8 mouse cellular contexts compared by ENCODE assay signal in the genomic region with DNA sequence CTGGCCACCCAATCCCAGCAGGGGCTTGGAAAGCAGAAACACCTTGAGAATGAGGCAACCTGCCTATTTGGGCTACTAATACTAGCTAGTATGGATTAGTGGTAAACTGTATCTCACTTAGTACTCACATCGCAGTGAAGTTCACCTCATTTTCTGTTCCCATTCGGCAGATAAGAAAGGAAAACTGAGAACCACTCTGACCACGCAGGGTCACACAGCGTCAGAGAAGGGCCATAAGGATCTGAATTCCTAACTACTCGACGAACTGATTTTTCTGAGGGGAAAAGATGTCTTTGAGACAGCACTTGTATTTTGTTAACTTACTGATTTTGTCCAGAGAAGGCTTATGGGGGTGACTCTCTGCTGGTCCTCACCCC. TPM values are rescaled to one million over a fixed set of nuclear protein-coding genes. Genes with fewer than 3 reads are reported as not detected.
DNase-seq lines count a peak whose midpoint lies in the region; ATAC-seq and TF ChIP-seq lines count a peak whose summit lies in the region.

No protein-coding gene starts in this region.

- H3K27ac ChIP-seq in heart, embryonic 16.5 days (ENCODE audit: low read length) = peak overlapping the region; percentile 100
- peak overlapping the region; percentile 87 for H3K27ac ChIP-seq in MEL (ENCODE audit: control insufficient read depth, low read depth, low read length)
- peak overlapping the region; percentile 100 for H3K27ac ChIP-seq in hindbrain, embryonic 13.5 days
- peak overlapping the region; percentile 100 for H3K27ac ChIP-seq in midbrain, embryonic 13.5 days

- TF ChIP-seq RAD21 in MEL (IDR thresholded peaks at IDR 0.05; ENCODE audit: low read depth, low read length) = no peak; the same call in 1 of the 2 replicates

- no peak for TF ChIP-seq EP300 in MEL (IDR thresholded peaks at IDR 0.05; ENCODE audit: low read depth in 1 of 2, low read length in 2 of 2)

- H3K4me2 ChIP-seq in heart, embryonic 16.5 days (ENCODE audit: low read depth, low read length) = peak overlapping the region; percentile 92
- H3K4me2 ChIP-seq in hindbrain, embryonic 13.5 days = peak overlapping the region; percentile 91
- H3K4me2 ChIP-seq in midbrain, embryonic 13.5 days (replicated peaks) = peak overlapping the region; percentile 90

- no peak for TF ChIP-seq POLR2A in MEL (IDR thresholded peaks at IDR 0.05; ENCODE audit: control insufficient read depth in 1 of 2, insufficient read depth in 1 of 2, low read depth in 1 of 2, low read length in 2 of 2, poor library complexity in 1 of 2)

- H3K79me2 ChIP-seq in MEL (ENCODE audit: control insufficient read depth, insufficient read depth, low read length, poor library complexity) = peaks cover 16% of the 10 kb centered on the region

- H3K4me1 ChIP-seq in heart, embryonic 16.5 days (ENCODE audit: control insufficient read depth, insufficient read depth, low read length) = peaks cover 29% of the 10 kb centered on the region
- H3K4me1 ChIP-seq in MEL (ENCODE audit: control insufficient read depth in 1 of 2, insufficient read depth in 2 of 2, low read length in 2 of 2) = peaks cover 9 to 11% of the 10 kb centered on the region in 2 experiments
- H3K4me1 ChIP-seq in hindbrain, embryonic 13.5 days (replicated peaks) = peaks cover 23% of the 10 kb centered on the region
- H3K4me1 ChIP-seq in midbrain, embryonic 13.5 days (replicated peaks) = peaks cover 24% of the 10 kb centered on the region

- no peak for DNase-seq in heart, adult 18-20 months
- DNase-seq in MEL (ENCODE audit: low read depth, low spot score) = peak; percentile 53
- no peak for DNase-seq in cerebellum, adult 8-10 months
- DNase-seq in right cerebral cortex, postnatal 36 days (ENCODE audit: low spot score in 2 of 2) = no peak
- no peak for DNase-seq in adipocyte (ENCODE audit: low spot score)

- TF ChIP-seq CTCF in MEL (IDR thresholded peaks at IDR 0.05 in 2 of 3, conservative IDR thresholded peaks at IDR 0.05 in 1 of 3; ENCODE audit: control insufficient read depth in 1 of 3, insufficient read depth in 1 of 3, low read depth in 2 of 3, low read length in 3 of 3, poor library complexity in 1 of 3, severe bottlenecking in 1 of 3) = no peak

- no peaks in the 10 kb centered on the region for H3K36me3 ChIP-seq in heart, embryonic 16.5 days (ENCODE audit: control insufficient read depth, insufficient read depth)
- H3K36me3 ChIP-seq in MEL (ENCODE audit: control insufficient read depth in 1 of 2, insufficient read depth in 2 of 2, low read length in 2 of 2) = peaks cover 0 to 6% of the 10 kb centered on the region in 2 experiments; a peak in 2 of 4 replicates
- no peaks in the 10 kb centered on the region for H3K36me3 ChIP-seq in hindbrain, embryonic 13.5 days
- no peaks in the 10 kb centered on the region for H3K36me3 ChIP-seq in midbrain, embryonic 13.5 days

- H3K27me3 ChIP-seq in heart, embryonic 16.5 days (ENCODE audit: control insufficient read depth, insufficient read depth, low read length) = no peaks in the 10 kb centered on the region
- no peaks in the 10 kb centered on the region for H3K27me3 ChIP-seq in MEL (ENCODE audit: control insufficient read depth in 1 of 2, insufficient read depth in 2 of 2, low read length in 2 of 2)
- no peaks in the 10 kb centered on the region for H3K27me3 ChIP-seq in hindbrain, embryonic 13.5 days
- H3K27me3 ChIP-seq in midbrain, embryonic 13.5 days = no peaks in the 10 kb centered on the region

- H3K9ac ChIP-seq in heart, embryonic 16.5 days (ENCODE audit: low read length) = peak overlapping the region; percentile 100
- H3K9ac ChIP-seq in MEL (ENCODE audit: control insufficient read depth, low read depth, low read length, poor library complexity, severe bottlenecking) = peak overlapping the region; percentile 98
- peak overlapping the region; percentile 98 for H3K9ac ChIP-seq in hindbrain, embryonic 13.5 days
- H3K9ac ChIP-seq in midbrain, embryonic 13.5 days (replicated peaks) = peak overlapping the region; percentile 98

- no peaks in the 10 kb centered on the region for H3K9me3 ChIP-seq in heart, embryonic 16.5 days (replicated peaks; ENCODE audit: control insufficient read depth, low read length)
- H3K9me3 ChIP-seq in MEL (replicated peaks; ENCODE audit: insufficient read depth, low read length) = no peaks in the 10 kb centered on the region
- H3K9me3 ChIP-seq in hindbrain, embryonic 13.5 days = no peaks in the 10 kb centered on the region
- H3K9me3 ChIP-seq in midbrain, embryonic 13.5 days = no peaks in the 10 kb centered on the region

- WGBS in heart, embryonic 16.5 days = 28% methylated on average over 6 of the region's 6 CpGs
- WGBS in hindbrain, embryonic 13.5 days = 42% methylated on average over 6 of the region's 6 CpGs
- 33% methylated on average over 6 of the region's 6 CpGs for WGBS in midbrain, embryonic 13.5 days

- peak overlapping the region; percentile 100 for H3K4me3 ChIP-seq in heart, embryonic 16.5 days (ENCODE audit: low read length)
- H3K4me3 ChIP-seq in MEL (ENCODE audit: control insufficient read depth in 1 of 2, insufficient read depth in 1 of 2, low read depth in 2 of 2, low read length in 2 of 2) = peak overlapping the region; percentile 88 to 100
- H3K4me3 ChIP-seq in hindbrain, embryonic 13.5 days = peak overlapping the region; percentile 93
- H3K4me3 ChIP-seq in midbrain, embryonic 13.5 days (replicated peaks) = peak overlapping the region; percentile 93

- no peak for ATAC-seq in heart, embryonic 16.5 days (replicated peaks; ENCODE audit: extremely low read depth, insufficient read depth, low FRiP score)
- ATAC-seq in hindbrain, embryonic 13.5 days (ENCODE audit: low FRiP score) = peak; percentile 8; the same call in 1 of the 2 replicates
- no peak for ATAC-seq in midbrain, embryonic 13.5 days

TF ChIP-seq in MEL, 35 proteins besides CTCF, POLR2A, EP300 and RAD21:
- no peak for TF ChIP-seq POLR2AphosphoS5 (IDR thresholded peaks at IDR 0.05; ENCODE audit: borderline replicate concordance, low read depth, low read length)
- TF ChIP-seq HCFC1 (IDR thresholded peaks at IDR 0.05; ENCODE audit: low read depth, low read length) = no peak
- TF ChIP-seq ZMIZ1 (IDR thresholded peaks at IDR 0.05; ENCODE audit: low read depth, low read length) = no peak
- TF ChIP-seq CHD2 (IDR thresholded peaks at IDR 0.05; ENCODE audit: low read length) = no peak
- no peak for TF ChIP-seq MYB (IDR thresholded peaks at IDR 0.05; ENCODE audit: low read depth, low read length)
- no peak for TF ChIP-seq NRF1 (IDR thresholded peaks at IDR 0.05; ENCODE audit: insufficient read depth, low read depth, low read length, poor library complexity, severe bottlenecking)
- TF ChIP-seq GABPA (IDR thresholded peaks at IDR 0.05; ENCODE audit: low read depth, low read length) = no peak
- no peak for TF ChIP-seq MAZ (IDR thresholded peaks at IDR 0.05; ENCODE audit: low read depth, low read length)
- TF ChIP-seq MXI1 (IDR thresholded peaks at IDR 0.05; ENCODE audit: low read depth, low read length) = no peak; the same call in 1 of the 2 replicates
- no peak for TF ChIP-seq RCOR1 (IDR thresholded peaks at IDR 0.05; ENCODE audit: low read depth, low read length)
- no peak for TF ChIP-seq ZC3H11A (IDR thresholded peaks at IDR 0.05; ENCODE audit: low read depth, low read length)
- no peak for TF ChIP-seq SIN3A (IDR thresholded peaks at IDR 0.05; ENCODE audit: low read length)
TF ChIP-seq in MEL: peak in this region for 0.

RNA-seq across cellular contexts. Expression of a gene that starts 0.9 kb away (rescaled TPM):
- polyA plus RNA-seq in heart, embryonic 16.5 days (2015; fragmentation: Nextera tagmentation; extraction: Ambion mirVana) = 119 and 120 TPM in 2 replicates
- total RNA-seq in heart, adult 18-20 months (2021) = 100 to 1,000 TPM; 131 to 135 TPM
- 9.6 and 11.6 TPM in 2 replicates for total RNA-seq in MEL (2012; rRNA removed)
- 10 to 100 TPM in 1 of 2 experiments, not detected in 1; 13.4 TPM for polyA plus RNA-seq in MEL (2012; ENCODE audit: insufficient read depth in 1 of 2, insufficient read length in 2 of 2, low read depth in 1 of 2, low replicate concordance in 2 of 2, missing spikeins in 1 of 2)
- polyA plus RNA-seq in hindbrain, embryonic 13.5 days (2015; fragmentation: Nextera tagmentation; extraction: Ambion mirVana) = 36.9 and 37.8 TPM in 2 replicates
- polyA plus RNA-seq in midbrain, embryonic 13.5 days (2015; fragmentation: Nextera tagmentation; extraction: Ambion mirVana) = 30.2 and 34.0 TPM in 2 replicates
